Mouse (Mus musculus): ENCODE measurements around the gene Smok2b. TPM values are rescaled to one million over a fixed set of nuclear protein-coding genes. Genes with fewer than 3 reads are reported as not detected.
"Not testable (repeated sequence)": the region's sequence is repeated elsewhere in the genome, so short reads cannot be mapped to it uniquely, and the experiment has no call there.

Gene Smok2b
- polyA plus RNA-seq (2011; ENCODE audit: insufficient read length, low read depth, missing spikeins) = not detected in 2 replicates

- not testable (repeated sequence) for H3K27ac ChIP-seq (ENCODE audit: insufficient read depth, low read length); H3K4me1 ChIP-seq (ENCODE audit: control insufficient read depth, insufficient read depth, low read length); H3K4me3 ChIP-seq (ENCODE audit: insufficient read depth, low read length)
Measured at GRCm38 (mm10) chr17:13229957-13230356, at the start of gene Smok2b. Gene Smok2b (plus strand): TSS chr17:13230257.

GRCm38 (mm10) chr17:13180491-13180890 is 49.6 kb upstream of the Smok2b start:
- not testable (repeated sequence) for H3K4me3 ChIP-seq (ENCODE audit: insufficient read depth, low read length); H3K27ac ChIP-seq (ENCODE audit: insufficient read depth, low read length); H3K4me1 ChIP-seq (ENCODE audit: control insufficient read depth, insufficient read depth, low read length)

GRCm38 (mm10) chr17:13182712-13183111 is 47.3 kb upstream of the Smok2b start:
- not testable (repeated sequence) for H3K4me1 ChIP-seq (ENCODE audit: control insufficient read depth, insufficient read depth, low read length); H3K27ac ChIP-seq (ENCODE audit: insufficient read depth, low read length); H3K4me3 ChIP-seq (ENCODE audit: insufficient read depth, low read length)

GRCm38 (mm10) chr17:13184514-13184913 is 45.5 kb upstream of the Smok2b start:
- H3K4me1 ChIP-seq (ENCODE audit: control insufficient read depth, insufficient read depth, low read length); H3K4me3 ChIP-seq (ENCODE audit: insufficient read depth, low read length); H3K27ac ChIP-seq (ENCODE audit: insufficient read depth, low read length): not testable (repeated sequence)

GRCm38 (mm10) chr17:13186541-13186940 is 43.5 kb upstream of the Smok2b start:
- not testable (repeated sequence) for H3K4me1 ChIP-seq (ENCODE audit: control insufficient read depth, insufficient read depth, low read length); H3K27ac ChIP-seq (ENCODE audit: insufficient read depth, low read length); H3K4me3 ChIP-seq (ENCODE audit: insufficient read depth, low read length)

DNA sequence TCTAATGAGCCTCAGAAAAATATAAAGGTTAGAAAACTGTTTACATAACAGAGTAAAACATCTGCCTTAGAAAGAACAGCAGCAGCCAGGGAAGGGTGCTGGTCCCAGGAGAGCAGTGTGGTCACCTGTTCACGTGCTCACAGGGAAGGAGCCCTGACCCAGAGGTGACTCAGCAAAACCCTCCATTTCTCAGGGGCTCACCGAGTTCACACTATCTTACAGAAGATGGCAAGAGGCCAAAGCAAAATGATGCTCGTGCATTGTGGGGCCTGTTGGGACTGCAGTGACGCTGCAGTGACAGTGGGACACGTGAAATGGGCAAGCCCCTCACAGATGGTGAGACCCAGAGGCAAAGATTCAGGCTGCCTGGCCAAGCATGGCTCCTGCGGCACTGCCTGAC is 42.4 kb upstream of the Smok2b start:
- not testable (repeated sequence) for H3K27ac ChIP-seq (ENCODE audit: insufficient read depth, low read length); H3K4me1 ChIP-seq (ENCODE audit: control insufficient read depth, insufficient read depth, low read length); H3K4me3 ChIP-seq (ENCODE audit: insufficient read depth, low read length)

DNA sequence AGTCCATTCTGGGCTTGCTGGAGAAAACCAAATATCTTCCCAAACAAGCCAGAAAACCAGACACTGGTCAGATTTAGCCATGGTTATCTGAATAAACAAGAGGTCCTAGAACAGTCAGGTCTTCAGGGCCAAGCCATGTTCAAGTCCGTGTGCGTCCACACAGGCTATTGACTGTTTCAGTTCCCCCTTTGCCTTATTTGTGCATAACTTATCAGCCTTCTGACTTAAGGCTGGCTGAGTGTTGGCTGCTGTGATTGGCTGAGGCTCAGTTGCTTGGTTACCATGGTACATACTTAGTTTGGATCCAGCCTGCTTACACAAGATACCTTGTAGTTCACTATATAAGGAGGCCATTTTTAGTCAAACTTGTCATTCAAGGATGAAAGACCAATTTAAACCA is 41.2 kb upstream of the Smok2b start:
- H3K4me3 ChIP-seq (ENCODE audit: insufficient read depth, low read length); H3K4me1 ChIP-seq (ENCODE audit: control insufficient read depth, insufficient read depth, low read length): not testable (repeated sequence)

GRCm38 (mm10) chr17:13190836-13191583 is 39.0 kb upstream of the Smok2b start:
- not testable (repeated sequence) for H3K4me3 ChIP-seq (ENCODE audit: insufficient read depth, low read length); H3K4me1 ChIP-seq (ENCODE audit: control insufficient read depth, insufficient read depth, low read length); H3K27ac ChIP-seq (ENCODE audit: insufficient read depth, low read length)

More for the DNA sequence above, 41.2 kb upstream of the Smok2b start:
- H3K27ac ChIP-seq (ENCODE audit: insufficient read depth, low read length) = not testable (repeated sequence)

- H3K27ac ChIP-seq (ENCODE audit: insufficient read depth, low read length); H3K4me3 ChIP-seq (ENCODE audit: insufficient read depth, low read length); H3K4me1 ChIP-seq (ENCODE audit: control insufficient read depth, insufficient read depth, low read length): not testable (repeated sequence)
Measured at GRCm38 (mm10) chr17:13196486-13196885, 33.6 kb upstream of the Smok2b start.

DNA sequence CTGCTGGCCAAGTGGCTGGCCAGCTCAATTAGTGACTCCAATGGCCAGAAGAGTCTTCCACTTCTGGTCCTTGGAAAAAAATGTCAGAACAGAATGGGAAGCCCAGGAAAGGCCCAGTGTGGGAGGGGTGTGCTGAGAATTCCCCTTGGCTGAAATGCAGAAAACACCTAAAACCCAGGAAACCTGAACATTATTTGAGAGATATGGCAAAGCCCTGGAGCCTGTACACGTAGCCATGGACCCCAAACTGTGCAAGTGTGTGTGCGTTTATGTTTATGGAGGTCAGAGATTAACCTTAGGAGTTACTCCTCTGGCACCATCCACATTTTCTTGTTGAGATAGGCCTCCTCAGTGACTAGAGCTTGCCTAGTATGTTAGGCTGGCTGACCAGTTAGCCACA is 31.2 kb upstream of the Smok2b start:
- not testable (repeated sequence) for H3K27ac ChIP-seq (ENCODE audit: insufficient read depth, low read length); H3K4me3 ChIP-seq (ENCODE audit: insufficient read depth, low read length)

GRCm38 (mm10) chr17:13199880-13200409 is 30.1 kb upstream of the Smok2b start:
- not testable (repeated sequence) for H3K4me3 ChIP-seq (ENCODE audit: insufficient read depth, low read length); H3K4me1 ChIP-seq (ENCODE audit: control insufficient read depth, insufficient read depth, low read length); H3K27ac ChIP-seq (ENCODE audit: insufficient read depth, low read length)

More for the DNA sequence above, 31.2 kb upstream of the Smok2b start:
- H3K4me1 ChIP-seq (ENCODE audit: control insufficient read depth, insufficient read depth, low read length) = not testable (repeated sequence)

- not testable (repeated sequence) for H3K4me1 ChIP-seq (ENCODE audit: control insufficient read depth, insufficient read depth, low read length); H3K4me3 ChIP-seq (ENCODE audit: insufficient read depth, low read length); H3K27ac ChIP-seq (ENCODE audit: insufficient read depth, low read length)
Measured at GRCm38 (mm10) chr17:13201551-13201950, 28.5 kb upstream of the Smok2b start.

DNA sequence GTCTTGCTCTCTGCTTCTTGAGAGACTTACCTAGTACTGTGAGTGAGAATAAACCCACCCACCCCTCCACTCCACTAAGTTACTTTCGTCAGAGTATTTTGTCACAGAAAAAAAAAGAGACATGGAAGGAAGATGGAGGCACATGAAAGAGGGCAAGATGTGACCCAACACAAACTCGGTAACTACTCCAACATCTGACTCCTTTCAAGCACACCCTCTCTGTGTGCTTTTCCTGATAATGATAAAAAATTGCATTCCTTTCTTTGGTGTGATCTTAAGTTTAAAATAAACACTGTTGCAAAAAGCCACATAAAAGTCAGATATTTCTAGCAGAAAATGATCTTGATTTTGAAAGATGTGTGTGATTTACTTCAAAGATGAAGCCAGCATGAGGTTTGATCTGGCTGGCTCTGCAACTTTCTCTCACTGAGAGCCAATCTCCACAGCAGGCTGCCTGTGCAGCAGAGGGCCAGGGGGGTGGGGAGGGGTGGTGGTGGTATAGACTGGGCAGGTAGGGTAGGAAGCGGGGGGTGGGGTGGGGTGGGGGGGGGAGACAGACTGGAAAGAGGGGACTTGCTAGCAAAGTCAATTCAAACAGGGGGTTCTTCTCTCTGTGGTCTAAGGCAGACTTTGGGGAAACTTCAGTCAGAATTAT is 27.5 kb upstream of the Smok2b start:
- not testable (repeated sequence) for H3K4me1 ChIP-seq (ENCODE audit: control insufficient read depth, insufficient read depth, low read length); H3K27ac ChIP-seq (ENCODE audit: insufficient read depth, low read length); H3K4me3 ChIP-seq (ENCODE audit: insufficient read depth, low read length)

- not testable (repeated sequence) for H3K27ac ChIP-seq (ENCODE audit: insufficient read depth, low read length); H3K4me1 ChIP-seq (ENCODE audit: control insufficient read depth, insufficient read depth, low read length); H3K4me3 ChIP-seq (ENCODE audit: insufficient read depth, low read length)
Measured at GRCm38 (mm10) chr17:13205247-13205646, 24.8 kb upstream of the Smok2b start.
